Mouse (Mus musculus): Measurements from ENCODE around the gene Slc24a3.

Slc24a3 gene

DNA sequence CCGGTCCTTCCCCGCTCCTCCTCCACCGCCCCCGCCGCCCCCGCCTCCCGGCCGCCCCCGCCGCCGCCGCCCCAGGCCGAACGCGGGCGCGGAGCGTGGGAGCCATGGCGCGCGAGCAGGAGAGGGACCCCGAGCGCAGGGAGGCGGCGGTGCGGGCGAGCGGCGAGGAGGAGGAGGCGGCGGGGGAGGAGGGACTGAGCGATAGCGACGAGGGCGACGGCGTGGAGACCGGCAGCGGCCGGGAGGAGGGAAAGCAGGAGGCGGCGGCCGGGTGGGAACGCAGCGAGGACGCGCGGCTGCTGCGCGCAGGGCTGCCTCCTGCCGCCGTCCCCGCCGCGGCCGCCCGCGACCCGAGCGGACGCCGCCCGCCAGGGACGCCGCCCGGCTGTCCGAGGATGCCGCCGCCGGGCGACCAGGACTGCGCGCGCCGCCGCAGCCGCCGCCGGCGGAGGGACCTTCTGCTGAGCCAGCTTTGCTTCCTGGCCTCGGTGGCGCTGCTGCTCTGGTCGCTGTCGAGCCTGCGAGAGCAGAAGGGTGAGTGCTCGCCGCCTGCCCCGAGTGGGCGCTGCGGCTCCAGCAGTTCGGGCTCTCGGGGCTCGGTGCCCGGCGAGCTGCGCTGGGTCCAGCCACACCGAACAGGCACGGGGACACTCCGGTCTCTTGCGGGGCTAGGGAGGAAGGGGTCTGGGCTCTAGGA lies at the start of gene Slc24a3:
Gene Slc24a3 (plus strand): TSS at position 91 of the 697 bp plus-strand sequence.
- DNase-seq (ENCODE audit: low spot score), result no peak

DNA sequence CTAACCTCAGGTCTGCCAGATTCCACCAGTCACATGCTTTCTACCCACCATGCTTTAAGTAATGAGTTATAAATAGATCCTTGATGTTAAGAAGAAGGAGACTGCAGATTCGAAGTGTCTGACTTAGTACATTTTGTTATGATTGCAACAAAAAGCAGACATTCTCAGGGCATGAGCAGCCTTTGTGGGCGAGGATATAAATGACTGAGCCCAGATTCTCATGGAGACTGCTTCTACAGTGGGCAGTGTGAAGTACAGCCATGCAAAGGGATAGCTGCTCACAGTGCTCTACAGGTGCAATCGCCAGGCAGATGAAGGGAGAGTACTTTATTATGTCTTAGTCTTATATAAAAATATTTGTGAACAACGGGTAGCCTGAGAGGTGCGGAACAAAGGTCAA lies 49.8 kb upstream of the Slc24a3 start:
- DNase-seq (ENCODE audit: low spot score), result no peak

DNA sequence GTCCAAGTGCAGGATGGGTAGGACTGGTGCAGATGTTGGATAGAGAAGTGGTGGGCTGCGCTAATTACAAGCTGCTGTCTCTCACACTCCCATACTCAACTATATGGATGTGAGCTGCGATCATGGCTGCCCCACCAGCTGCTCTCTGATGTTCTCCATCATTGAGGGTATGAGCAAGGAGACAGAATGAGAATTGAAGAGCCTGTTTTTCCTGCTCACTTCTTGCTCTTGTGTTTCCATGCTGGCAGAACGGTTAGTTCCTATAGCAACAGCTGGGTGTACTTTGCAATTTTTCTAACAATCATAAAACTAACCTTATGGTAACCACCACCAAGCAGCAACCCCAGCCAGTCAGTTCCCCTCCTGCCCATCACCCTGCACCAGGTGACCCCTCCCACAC lies 39.8 kb upstream of the Slc24a3 start:
- DNase-seq (ENCODE audit: low spot score), result no peak

- DNase-seq (ENCODE audit: low spot score), result no peak
Observed at GRCm38 (mm10) chr2:145136625-145137291, 30.8 kb upstream of the Slc24a3 start.

GRCm38 (mm10) chr2:145150407-145150806 lies 17.1 kb upstream of the Slc24a3 start:
- no peak for DNase-seq (ENCODE audit: low spot score)

GRCm38 (mm10) chr2:145150821-145151220 lies 16.7 kb upstream of the Slc24a3 start:
- no peak for DNase-seq (ENCODE audit: low spot score)

DNA sequence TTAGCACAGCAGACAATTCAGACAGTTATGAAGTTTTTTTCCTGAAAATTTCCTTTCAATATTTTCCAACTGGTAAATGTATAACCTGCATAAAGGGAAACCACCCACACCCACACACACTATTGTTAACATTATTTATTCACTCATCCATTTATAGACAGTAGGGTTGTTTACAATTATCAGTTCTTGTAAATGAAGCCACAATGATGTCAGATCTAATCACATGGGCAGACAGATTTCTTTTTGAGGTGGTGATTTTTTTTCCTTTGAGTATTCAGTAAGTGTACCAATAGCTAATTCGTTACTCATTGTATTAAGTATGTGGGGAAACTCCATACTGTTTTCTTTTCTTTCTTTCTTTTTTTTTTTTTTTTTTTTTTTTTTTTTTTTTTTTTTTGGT lies 15.3 kb upstream of the Slc24a3 start:
- DNase-seq (ENCODE audit: low spot score), result no peak

- DNase-seq (ENCODE audit: low spot score), result no peak
Observed at GRCm38 (mm10) chr2:145158972-145159371, 8.6 kb upstream of the Slc24a3 start.

- peak; percentile 11 for DNase-seq (ENCODE audit: low spot score)
Observed at GRCm38 (mm10) chr2:145161046-145161700, 6.4 kb upstream of the Slc24a3 start.

DNA sequence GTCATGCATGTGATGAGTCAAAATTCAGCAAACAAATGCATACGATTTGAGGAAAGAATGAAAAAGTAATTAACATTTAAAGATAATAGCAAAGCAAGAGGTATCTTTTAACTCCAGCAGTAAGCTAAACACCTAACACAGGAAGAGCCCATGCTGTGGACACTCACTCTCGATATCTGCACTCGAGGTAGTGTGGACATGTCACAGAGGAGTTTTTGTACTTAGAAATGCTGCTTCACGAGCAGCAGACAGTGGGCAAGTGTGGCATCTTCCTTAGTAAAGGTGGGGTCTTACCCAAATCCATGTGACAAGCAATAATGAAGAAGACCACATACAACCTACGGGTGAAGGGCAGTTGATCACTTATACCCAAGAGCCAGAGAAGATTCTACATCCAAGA lies 3.5 kb upstream of the Slc24a3 start:
- no peak for DNase-seq (ENCODE audit: low spot score)

GRCm38 (mm10) chr2:145164562-145164961 lies 3.0 kb upstream of the Slc24a3 start:
- no peak for DNase-seq (ENCODE audit: low spot score)

DNA sequence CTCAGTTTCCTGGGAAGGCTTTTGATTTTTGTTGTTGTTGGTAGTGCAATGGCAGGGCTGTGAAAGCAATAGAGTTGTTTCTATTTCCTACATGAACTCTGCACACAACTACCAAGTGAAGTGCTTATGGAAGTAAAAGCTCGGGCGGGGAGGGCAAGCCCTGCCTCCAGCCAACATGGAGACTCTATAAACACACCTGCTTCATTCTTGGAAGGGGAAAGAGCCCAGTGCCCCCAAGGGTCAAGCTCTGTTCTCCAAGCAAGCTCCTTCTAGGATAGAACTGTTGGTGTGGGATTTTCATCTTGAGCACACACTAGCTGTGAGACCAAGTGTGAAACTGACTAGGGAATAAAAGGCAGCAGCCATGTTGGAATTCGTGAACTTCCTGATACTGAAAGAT lies 2.5 kb upstream of the Slc24a3 start:
- no peak for DNase-seq (ENCODE audit: low spot score)

DNA sequence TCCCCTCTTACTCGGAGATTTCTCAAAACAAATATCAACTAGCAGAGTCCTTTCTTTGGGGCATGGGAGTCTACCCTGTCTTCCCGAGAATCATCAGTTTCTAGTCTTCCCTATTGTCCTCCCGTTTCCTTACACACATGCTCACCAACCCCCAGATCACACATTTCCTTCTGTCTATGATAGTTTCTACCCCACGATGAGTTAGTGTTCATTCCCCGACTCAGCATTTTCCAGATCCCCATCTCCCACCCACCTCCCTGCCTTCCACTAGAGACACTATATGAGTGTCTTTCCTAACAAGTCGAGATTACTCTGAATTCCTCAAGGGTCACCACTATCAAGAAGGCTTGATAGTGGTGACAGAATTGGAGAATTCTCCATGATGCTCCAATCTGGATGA lies 1.7 kb upstream of the Slc24a3 start:
- no peak for DNase-seq (ENCODE audit: low spot score)

GRCm38 (mm10) chr2:145167051-145167663 lies 397 bp upstream of the Slc24a3 start:
- DNase-seq (ENCODE audit: low spot score), result no peak

GRCm38 (mm10) chr2:145168405-145168971 lies 934 bp downstream of the Slc24a3 start:
- DNase-seq (ENCODE audit: low spot score), result no peak

DNA sequence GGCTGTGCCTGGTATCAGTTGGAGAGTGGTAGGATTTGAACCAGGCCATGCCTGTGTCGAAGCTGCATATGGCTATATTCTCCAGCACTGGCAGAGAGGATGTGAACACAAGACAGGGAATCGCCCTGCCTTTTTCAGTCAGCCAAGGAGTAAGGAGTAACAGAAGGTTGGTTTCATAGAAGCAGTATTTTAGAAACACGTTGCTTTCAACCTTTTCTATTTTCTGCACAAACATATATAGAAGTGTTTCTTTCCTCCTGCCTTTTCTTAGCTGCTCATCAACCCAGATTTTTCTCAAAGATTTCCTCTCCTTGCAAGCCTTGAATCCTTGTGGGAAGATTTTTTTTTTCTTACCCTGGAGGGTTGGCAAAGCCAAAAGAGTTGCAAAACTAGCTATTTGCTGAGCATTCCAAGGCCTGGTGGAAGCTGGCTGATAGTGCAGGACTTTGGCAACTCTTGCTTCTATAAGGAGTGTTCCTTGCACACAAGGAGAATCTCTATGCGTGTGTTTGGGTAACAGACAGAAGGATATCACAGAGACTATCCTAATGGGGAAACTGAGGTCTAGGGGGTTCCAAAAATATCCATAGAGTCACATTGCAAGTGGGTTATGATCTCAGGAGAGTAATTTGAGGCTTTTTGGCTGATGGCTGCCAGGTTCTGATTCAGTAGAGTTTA lies 5.6 kb downstream of the Slc24a3 start:
- no peak for DNase-seq (ENCODE audit: low spot score)

DNA sequence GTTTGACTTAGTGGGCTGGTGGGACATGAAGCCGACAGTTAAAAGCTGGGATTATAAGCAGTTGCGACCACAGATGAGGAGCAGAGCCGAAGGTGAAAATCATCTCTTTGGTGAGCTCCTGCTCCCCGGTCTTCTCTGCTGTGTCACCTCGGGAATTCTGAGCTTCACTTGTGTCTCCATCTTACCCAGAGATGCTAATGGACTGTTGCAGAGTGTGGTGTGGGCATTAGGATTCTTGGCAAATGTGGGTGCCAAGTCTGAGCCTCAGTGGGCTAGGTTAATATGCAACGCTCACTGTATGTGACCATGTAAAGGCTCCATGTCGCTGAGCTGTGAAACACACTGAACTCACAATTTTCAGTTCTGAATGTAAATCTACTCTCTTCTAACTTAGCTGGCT lies 7.5 kb downstream of the Slc24a3 start:
- DNase-seq (ENCODE audit: low spot score), result no peak

GRCm38 (mm10) chr2:145182410-145182809 lies 14.9 kb downstream of the Slc24a3 start:
- no peak for DNase-seq (ENCODE audit: low spot score)

DNA sequence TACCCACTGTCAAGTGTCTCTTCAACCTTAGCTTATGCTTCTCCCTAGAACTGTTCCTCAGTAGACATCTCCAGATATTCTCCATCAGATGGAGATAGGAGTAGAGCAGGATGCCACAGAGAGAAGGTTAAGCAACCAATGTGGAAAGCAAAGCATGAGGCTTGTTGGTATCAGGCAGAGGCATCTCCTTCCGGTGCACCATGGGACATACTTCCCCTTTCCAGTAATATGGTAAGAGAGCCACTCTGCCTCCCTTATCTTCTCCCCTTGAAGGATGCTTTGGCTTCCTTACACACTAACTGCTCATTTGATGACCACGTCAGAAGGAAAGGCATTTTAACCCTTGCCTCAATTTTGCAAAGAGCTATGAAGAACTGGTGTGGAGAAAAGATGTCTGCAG lies 21.3 kb downstream of the Slc24a3 start:
- no peak for DNase-seq (ENCODE audit: low spot score)

- DNase-seq (ENCODE audit: low spot score), result no peak
Observed at GRCm38 (mm10) chr2:145196043-145196442, 28.5 kb downstream of the Slc24a3 start.

DNA sequence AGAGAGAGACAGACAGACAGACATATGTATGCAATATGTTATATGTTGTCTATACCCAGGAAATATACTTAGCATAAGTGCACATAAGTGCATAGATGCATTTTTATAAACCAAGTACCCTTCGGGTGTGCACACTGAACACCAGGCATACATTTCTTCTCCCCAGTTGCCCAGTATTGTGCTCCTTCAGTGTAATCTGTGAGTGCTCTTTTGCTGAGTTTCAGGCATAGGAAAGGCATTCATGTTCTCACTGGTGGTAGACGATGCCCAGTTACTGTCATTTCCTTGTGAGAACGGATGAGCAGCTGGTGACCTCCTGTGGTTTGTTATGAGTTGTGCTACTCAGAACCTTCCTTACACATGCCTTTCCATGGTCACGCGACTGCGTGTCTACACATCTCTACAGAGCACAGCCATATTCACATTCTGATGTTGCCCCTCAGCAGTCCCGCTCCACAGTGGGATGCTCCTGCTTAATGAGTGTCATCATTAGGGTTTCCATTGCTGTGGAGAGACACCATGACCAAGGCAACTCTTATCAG lies 29.0 kb downstream of the Slc24a3 start:
- no peak for DNase-seq (ENCODE audit: low spot score)

DNA sequence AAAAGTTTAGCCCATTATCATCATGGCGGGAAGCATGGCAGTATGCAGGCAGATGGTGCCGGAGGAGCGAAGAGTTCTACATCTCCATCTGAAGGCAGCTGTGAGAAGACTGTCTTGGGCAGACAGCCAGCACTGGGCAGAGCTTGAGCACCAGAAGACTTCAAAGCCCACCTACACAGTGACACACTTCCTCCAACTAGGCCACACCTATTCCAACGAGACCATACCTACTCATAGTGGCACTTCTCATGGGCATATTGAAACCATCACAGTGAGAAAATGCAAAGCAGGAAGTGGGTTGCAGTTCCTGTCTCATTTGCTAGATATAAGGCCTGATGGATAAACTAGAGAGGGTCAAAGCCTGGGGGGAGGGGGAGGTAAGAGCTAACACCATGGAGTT lies 29.5 kb downstream of the Slc24a3 start:
- no peak for DNase-seq (ENCODE audit: low spot score)

Data from MN1 (cell line).